Mouse (Mus musculus) brain, adult 10 weeks (tissue): ENCODE measurements around the gene Olfr1381. TPM values are rescaled to one million over a fixed set of nuclear protein-coding genes. Genes with fewer than 3 reads are reported as not detected.

ENCODE experiments used
- polyA plus RNA-seq: library from polyadenylated mRNA; stranded (reverse); fragments of 350-450 nt; fragmentation: Illumina TruSeq; extraction: RNeasy Lipid Tissue Mini Kit (QIAGEN cat#74804); gene quantifications from one replicate; pipeline ENCODE4 v1.2.3, GENCODE M21; 2015; ENCODE audit warnings: low read depth, low replicate concordance

Olfr1381 gene
- polyA plus RNA-seq: not detected

GRCm38 (mm10) chr11:49543149-49543548 is at the start of gene Olfr1381:
Olfr1381 (plus strand) TSS chr11:49543449.

GRCm38 (mm10) chr11:49519348-49519747 is 23.9 kb upstream of the Olfr1381 start, which contains the start of gene Olfr1383:
Olfr1383 (plus strand) TSS chr11:49519648.

GRCm38 (mm10) chr11:49527947-49528346 is 15.3 kb upstream of the Olfr1381 start, which contains the start of gene Olfr1382:
Olfr1382 (plus strand) TSS chr11:49528247.

DNA sequence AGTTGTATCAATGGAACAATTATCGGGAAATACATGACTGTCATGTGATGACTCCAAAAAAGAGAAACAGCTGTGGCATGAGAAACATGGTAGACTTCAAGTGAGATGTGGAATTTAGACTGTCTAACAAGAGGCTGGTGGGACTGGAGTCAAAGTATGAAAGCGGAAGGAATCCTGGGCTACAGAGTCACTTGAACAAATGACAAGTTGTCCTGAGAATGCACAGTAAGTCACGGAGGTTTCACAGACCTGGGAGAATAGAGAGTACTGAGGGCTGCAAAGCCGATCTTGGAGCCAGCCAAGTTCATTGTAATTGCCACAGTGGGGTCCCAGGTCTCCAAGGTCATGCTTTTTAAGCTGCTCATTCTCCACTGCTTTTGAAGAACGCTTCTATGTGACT is 13.3 kb downstream of the Olfr1381 start, which contains the start of gene Olfr1380:
TSS of gene Olfr1380 (plus strand) at position 301 of the 400 bp plus-strand sequence.

Other genes starting within 250 kb of the Olfr1381 start
- gene Olfr10, start 238.7 kb upstream of the Olfr1381 start, polyA plus RNA-seq: not detected
- not detected for gene Olfr1391, start 220.7 kb upstream of the Olfr1381 start, polyA plus RNA-seq
- not detected for gene Olfr1390, start 208.3 kb upstream of the Olfr1381 start, polyA plus RNA-seq
- not detected for gene Olfr1389, start 120.4 kb upstream of the Olfr1381 start, polyA plus RNA-seq
- gene Olfr1388, start 106.8 kb upstream of the Olfr1381 start, polyA plus RNA-seq: 0.13 TPM
- gene Olfr1387, start 88.1 kb upstream of the Olfr1381 start, polyA plus RNA-seq: not detected
- gene Olfr1386, start 78.4 kb upstream of the Olfr1381 start, polyA plus RNA-seq: not detected
- not detected for gene Olfr1385, start 54.4 kb upstream of the Olfr1381 start, polyA plus RNA-seq
- not detected for gene Olfr1384, start 36.7 kb upstream of the Olfr1381 start, polyA plus RNA-seq
- gene Olfr1383, start 23.8 kb upstream of the Olfr1381 start, polyA plus RNA-seq: not detected
- gene Olfr1382, start 15.2 kb upstream of the Olfr1381 start, polyA plus RNA-seq: not detected
- not detected for gene Olfr1380, start 13.4 kb downstream of the Olfr1381 start, polyA plus RNA-seq
- gene Flt4, start 65.8 kb downstream of the Olfr1381 start, polyA plus RNA-seq: 1.4 TPM
- gene Scgb3a1, start 120.2 kb downstream of the Olfr1381 start, polyA plus RNA-seq: not detected
- 31.2 TPM for gene Cnot6, start 169.3 kb downstream of the Olfr1381 start, polyA plus RNA-seq